Mouse (Mus musculus) limb, embryonic 14.5 days (tissue): ENCODE measurements around the gene Gsg1. TPM values are rescaled to one million over a fixed set of nuclear protein-coding genes. Genes with fewer than 3 reads are reported as not detected.

Source experiments
- ATAC-seq: fragments of 200-750 bp; cut with Nextera tagmentation; 2 replicates; pipeline ENCODE4 v1.8.0; 2017; ENCODE audit warnings: low read depth, moderate number of reproducible peaks, moderate TSS enrichment; ENCODE audit not compliant: low FRiP score
- DNase-seq: peaks from one replicate; pipeline ENCODE4 v3.0.0-alpha.2; 2015; ENCODE audit warnings: low spot score
- H3K27ac ChIP-seq: fragments of 300-500 bp; sonication (generic); replicated peaks from 2 replicates; pipeline ENCODE4 v1.5.1; 2014; ENCODE audit warnings: low read depth, mild to moderate bottlenecking, low read length, moderate library complexity, mixed read lengths
- H3K27me3 ChIP-seq: fragments of 300-500 bp; sonication (generic); 2 replicates; pipeline ENCODE4 v1.6.1; 2014; ENCODE audit warnings: low read length, mixed read lengths; ENCODE audit not compliant: control insufficient read depth, insufficient read depth
- H3K36me3 ChIP-seq: fragments of 300-500 bp; sonication (generic); 2 replicates; pipeline ENCODE4 v1.6.1; 2014; ENCODE audit warnings: mild to moderate bottlenecking, low read length, moderate library complexity, mixed read lengths; ENCODE audit not compliant: control insufficient read depth, insufficient read depth
- H3K4me1 ChIP-seq: fragments of 300-500 bp; sonication (generic); 2 replicates; pipeline ENCODE4 v1.6.1; 2014; ENCODE audit warnings: antibody characterized with exemption, low read length, mixed read lengths; ENCODE audit not compliant: control insufficient read depth, insufficient read depth
- H3K4me2 ChIP-seq: fragments of 300-500 bp; sonication (generic); replicated peaks from 2 replicates; pipeline ENCODE4 v1.6.1; 2014; ENCODE audit warnings: low read depth, mild to moderate bottlenecking, low read length, moderate library complexity; ENCODE audit not compliant: severe bottlenecking
- H3K4me3 ChIP-seq: fragments of 300-500 bp; sonication (generic); replicated peaks from 2 replicates; pipeline ENCODE4 v1.5.1; 2014; ENCODE audit warnings: low read length
- H3K9ac ChIP-seq: fragments of 300-500 bp; sonication (generic); 2 replicates; pipeline ENCODE4 v1.6.1; 2014; ENCODE audit warnings: mild to moderate bottlenecking, low read depth, low read length, moderate library complexity; ENCODE audit not compliant: severe bottlenecking
- H3K9me3 ChIP-seq: fragments of 300-500 bp; sonication (generic); 2 replicates; pipeline ENCODE4 v1.6.1; 2016; ENCODE audit warnings: low read length; ENCODE audit not compliant: control insufficient read depth
- POLR2A ChIP-seq: fragments of 200-500 bp; IDR thresholded peaks from 2 replicates; pipeline ENCODE4 v1.8.0; 2012; ENCODE audit warnings: inconsistent platforms, mild to moderate bottlenecking, moderate library complexity, borderline replicate concordance; ENCODE audit not compliant: insufficient read depth, insufficient read length; ENCODE audit errors: extremely low read depth
- WGBS: fragments of 180-500 bp; shearing (Covaris S2); extraction: QIAGEN DNeasy Blood & Tissue Kit; methylation state at CpG from one replicate; pipeline ENCODE4 v1.1.7; 2014; 5-methylcytosine and 5-hydroxymethylcytosine counted together
- polyA plus RNA-seq, 2 experiments: library from polyadenylated mRNA; depleted of rRNA in 1 of 2; stranded (reverse) in 1 of 2; unstranded in 1 of 2; fragments of >200 nt; fragmentation: Nextera tagmentation in 1 of 2; extraction: Ambion mirVana in 1 of 2; gene quantifications; 2 replicates each; pipeline versions ENCODE4 v1.2.1 to v1.2.3; 2012 to 2014

The Gsg1 gene
- polyA plus RNA-seq, 2 experiments, result 1.1 to 1.6 TPM

- TF ChIP-seq POLR2A, result no peak
- WGBS, result 64% methylated on average over 2 of the region's 2 CpGs
- no peak overlapping the region for H3K9ac ChIP-seq
- no peak for DNase-seq
- no peaks in the 10 kb centered on the region for H3K9me3 ChIP-seq
- no peak for ATAC-seq
- H3K27me3 ChIP-seq, result no peaks in the 10 kb centered on the region
- no peak overlapping the region for H3K4me2 ChIP-seq
- no peaks in the 10 kb centered on the region for H3K36me3 ChIP-seq
- H3K4me1 ChIP-seq, result no peaks in the 10 kb centered on the region
- H3K27ac ChIP-seq, result no peak overlapping the region
- no peak overlapping the region for H3K4me3 ChIP-seq
These were observed 17.6 kb upstream of the Gsg1 start for GRCm38 (mm10) chr6:135271761-135272160.

DNA sequence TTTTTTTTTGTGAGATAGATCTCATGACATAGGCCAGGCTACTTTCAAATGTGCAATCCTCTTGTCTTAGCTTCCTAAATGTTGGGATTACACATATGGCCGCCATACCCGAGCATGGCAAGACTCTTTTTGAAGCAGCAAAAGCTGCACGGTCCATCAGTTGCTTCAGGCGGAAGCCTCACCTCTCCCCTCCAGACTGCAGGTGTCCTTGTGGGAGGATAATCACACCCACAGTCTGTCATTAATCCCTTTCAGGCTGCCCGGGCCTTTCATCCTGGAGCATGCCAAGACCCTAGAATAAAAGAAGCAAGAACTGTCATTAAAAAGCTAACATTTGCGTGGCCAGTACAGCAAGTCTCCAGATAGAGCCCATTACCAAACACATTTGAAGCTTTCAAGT is 15.5 kb upstream of the Gsg1 start:
- Histone ChIP-seq H3K27me3 (no peaks in the 10 kb centered on the region), H3K4me1 (no peaks in the 10 kb centered on the region), H3K27ac (no peak overlapping the region), H3K36me3 (no peaks in the 10 kb centered on the region), H3K9me3 (no peaks in the 10 kb centered on the region), H3K4me3 (no peak overlapping the region), H3K9ac (no peak overlapping the region), H3K4me2 (no peak overlapping the region)
- DNase-seq (no peak), ATAC-seq (no peak)
- no peak for TF ChIP-seq POLR2A
- WGBS, result 43% methylated on average over 6 of the region's 6 CpGs

GRCm38 (mm10) chr6:135268392-135268791 is 14.2 kb upstream of the Gsg1 start:
- Histone ChIP-seq H3K36me3 (no peaks in the 10 kb centered on the region), H3K27ac (no peak overlapping the region)
- ATAC-seq, result no peak

DNA sequence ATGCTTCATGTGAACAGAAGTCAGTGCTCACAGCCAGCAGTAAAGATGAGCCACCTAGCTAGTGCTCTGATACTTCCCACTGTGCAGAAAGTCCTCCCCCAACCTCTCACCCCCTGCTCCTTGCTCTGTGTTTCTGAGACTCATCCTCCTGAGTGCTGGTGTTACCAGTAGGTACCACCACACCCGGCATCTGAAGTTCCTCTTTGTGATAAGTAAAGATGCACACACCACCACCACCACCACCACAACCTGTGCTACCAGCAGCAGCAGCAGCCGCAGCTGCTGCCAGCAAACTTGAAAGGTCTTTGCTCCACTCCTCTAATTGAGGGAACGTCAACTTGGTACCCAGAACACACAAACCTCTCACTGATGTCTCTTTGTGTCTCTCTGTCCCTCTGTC is 13.1 kb upstream of the Gsg1 start:
- no peaks in the 10 kb centered on the region for H3K27me3 ChIP-seq
- no peaks in the 10 kb centered on the region for H3K36me3 ChIP-seq
- H3K9ac ChIP-seq, result no peak overlapping the region
- no peak overlapping the region for H3K27ac ChIP-seq
- 0 out of 2 replicates have a peak, but pooled peaks cover 2% of the 10 kb centered on the region for H3K4me1 ChIP-seq
- TF ChIP-seq POLR2A, result no peak
- DNase-seq, result no peak
- no peaks in the 10 kb centered on the region for H3K9me3 ChIP-seq
- 79% methylated on average over 3 of the region's 3 CpGs for WGBS
- no peak overlapping the region for H3K4me3 ChIP-seq
- no peak for ATAC-seq
- H3K4me2 ChIP-seq, result no peak overlapping the region

More at GRCm38 (mm10) chr6:135268392-135268791, 14.2 kb upstream of the Gsg1 start:
- no peak for DNase-seq
- Histone ChIP-seq H3K27me3 (no peaks in the 10 kb centered on the region), H3K9me3 (no peaks in the 10 kb centered on the region), H3K4me3 (no peak overlapping the region), H3K4me1 (no peaks in the 10 kb centered on the region), H3K4me2 (no peak overlapping the region), H3K9ac (no peak overlapping the region)
- TF ChIP-seq POLR2A, result no peak

GRCm38 (mm10) chr6:135266056-135266455 is 11.9 kb upstream of the Gsg1 start:
- no peaks in the 10 kb centered on the region for H3K36me3 ChIP-seq
- H3K27ac ChIP-seq, result no peak overlapping the region
- ATAC-seq (no peak), DNase-seq (no peak)
- H3K9ac ChIP-seq, result no peak overlapping the region
- H3K4me3 ChIP-seq, result no peak overlapping the region
- no peak overlapping the region for H3K4me2 ChIP-seq
- no peaks in the 10 kb centered on the region for H3K27me3 ChIP-seq
- WGBS, result 100% methylated on average over 1 of the region's 1 CpGs
- H3K4me1 ChIP-seq, result 0 out of 2 replicates have a peak, but pooled peaks cover 2% of the 10 kb centered on the region
- H3K9me3 ChIP-seq, result no peaks in the 10 kb centered on the region
- TF ChIP-seq POLR2A, result no peak

- ATAC-seq (no peak), DNase-seq (no peak)
- Histone ChIP-seq H3K9ac (no peak overlapping the region), H3K4me2 (no peak overlapping the region), H3K27me3 (no peaks in the 10 kb centered on the region), H3K9me3 (no peaks in the 10 kb centered on the region), H3K27ac (no peak overlapping the region), H3K36me3 (no peaks in the 10 kb centered on the region), H3K4me3 (no peak overlapping the region), H3K4me1 (0 out of 2 replicates have a peak, but pooled peaks cover 2% of the 10 kb centered on the region)
- no peak for TF ChIP-seq POLR2A
- WGBS, result 88% methylated on average over 6 of the region's 6 CpGs
These were observed 10.0 kb upstream of the Gsg1 start for GRCm38 (mm10) chr6:135264136-135264535.
